Mouse (Mus musculus) G1E (cell line): ENCODE data around the gene B9d1.

ENCODE experiments used
- CTCF ChIP-seq: IDR thresholded peaks from 2 replicates; pipeline ENCODE4 v1.5.1; 2012; ENCODE audit warnings: low read depth, low read length, inconsistent platforms, mixed read lengths
- GATA1 ChIP-seq: IDR thresholded peaks from 2 replicates; pipeline ENCODE4 v1.6.1; 2012; ENCODE audit warnings: borderline replicate concordance, low read length, inconsistent platforms, mixed read lengths
- GATA2 ChIP-seq: IDR thresholded peaks from 2 replicates; pipeline ENCODE4 v1.6.1; 2012; ENCODE audit warnings: low read depth, low read length, inconsistent platforms, borderline replicate concordance
- POLR2AphosphoS5 ChIP-seq: IDR thresholded peaks from 2 replicates; pipeline ENCODE4 v1.6.1; 2012; ENCODE audit warnings: low read depth, low read length, inconsistent platforms; ENCODE audit not compliant: insufficient replicate concordance
- TAL1 ChIP-seq: conservative IDR thresholded peaks from 2 replicates; pipeline ENCODE4 v1.6.1; 2012; ENCODE audit warnings: low read depth, low read length, inconsistent platforms, mixed read lengths

DNA sequence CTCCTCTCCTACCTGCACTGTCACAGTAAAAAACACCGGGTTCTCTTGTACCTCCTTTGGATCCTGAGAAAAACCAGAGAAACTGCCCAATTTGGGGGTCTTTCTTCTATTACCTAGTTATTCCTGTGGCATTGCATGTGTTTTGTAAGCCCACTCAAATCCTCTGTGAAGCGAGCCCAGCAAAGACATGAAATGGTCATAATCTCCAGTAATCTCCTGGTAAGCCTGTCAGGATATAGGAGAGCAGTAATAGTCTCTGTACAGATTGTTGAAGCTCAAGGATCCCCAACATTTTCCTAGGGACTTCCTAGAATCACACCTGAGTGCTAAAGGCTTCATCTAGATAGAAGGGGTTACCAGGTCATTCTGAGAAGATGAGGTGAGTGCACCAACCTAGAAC is 36.2 kb downstream of the B9d1 start:
- no peak for TF ChIP-seq CTCF
- TF ChIP-seq TAL1: no peak
- TF ChIP-seq GATA1: no peak
- TF ChIP-seq POLR2AphosphoS5: no peak
- TF ChIP-seq GATA2: no peak
